Mouse (Mus musculus) hindbrain, embryonic 11.5 days (tissue): ENCODE data around the gene Nos3. TPM values are rescaled to one million over a fixed set of nuclear protein-coding genes. Genes with fewer than 3 reads are reported as not detected.

Experiments
- ATAC-seq: fragments of 200-750 bp; cut with Nextera tagmentation; 2 replicates; pipeline ENCODE4 v1.8.0; 2017; ENCODE audit warnings: mild to moderate bottlenecking, moderate TSS enrichment, moderate library complexity; ENCODE audit not compliant: low FRiP score
- DNase-seq: peaks from one replicate; pipeline ENCODE4 v3.0.0-alpha.2; 2015; ENCODE audit warnings: low spot score
- H3K27ac ChIP-seq: fragments of 300-500 bp; sonication (generic); 2 replicates; pipeline ENCODE4 v1.5.1; 2014; ENCODE audit warnings: mild to moderate bottlenecking, low read depth, low read length
- H3K27me3 ChIP-seq: fragments of 300-500 bp; sonication (generic); 2 replicates; pipeline ENCODE4 v1.6.1; 2014; ENCODE audit warnings: mild to moderate bottlenecking, low read length, moderate library complexity, mixed read lengths; ENCODE audit not compliant: control insufficient read depth, insufficient read depth
- H3K36me3 ChIP-seq: fragments of 300-500 bp; sonication (generic); 2 replicates; pipeline ENCODE4 v1.6.1; 2014; ENCODE audit warnings: mild to moderate bottlenecking, low read length, moderate library complexity, mixed read lengths; ENCODE audit not compliant: control insufficient read depth, insufficient read depth
- H3K4me1 ChIP-seq: fragments of 300-500 bp; sonication (generic); replicated peaks from 2 replicates; pipeline ENCODE4 v1.6.1; 2014; ENCODE audit warnings: low read length, mixed read lengths; ENCODE audit not compliant: control insufficient read depth, insufficient read depth
- H3K4me2 ChIP-seq: fragments of 300-500 bp; sonication (generic); replicated peaks from 2 replicates; pipeline ENCODE4 v1.6.1; 2014; ENCODE audit warnings: mild to moderate bottlenecking, low read depth, low read length
- H3K4me3 ChIP-seq: fragments of 300-500 bp; sonication (generic); 2 replicates; pipeline ENCODE4 v1.5.1; 2014; ENCODE audit warnings: low read depth, low read length
- H3K9ac ChIP-seq: fragments of 300-500 bp; sonication (generic); 2 replicates; pipeline ENCODE4 v1.6.1; 2014; ENCODE audit warnings: low read depth, low read length
- H3K9me3 ChIP-seq: fragments of 300-500 bp; sonication (generic); 2 replicates; pipeline ENCODE4 v1.6.1; 2016; ENCODE audit warnings: low read length; ENCODE audit not compliant: control insufficient read depth
- WGBS: fragments of 180-500 bp; shearing (Covaris S2); extraction: QIAGEN DNeasy Blood & Tissue Kit; methylation state at CpG from one replicate; pipeline ENCODE4 v1.1.7; 2014; 5-methylcytosine and 5-hydroxymethylcytosine counted together
- polyA plus RNA-seq: library from polyadenylated mRNA; unstranded; fragments of >200 nt; fragmentation: Nextera tagmentation; extraction: Ambion mirVana; gene quantifications from 2 replicates; pipeline ENCODE4 v1.2.1, GENCODE M21; 2014

Nos3 gene
- polyA plus RNA-seq, 1 experiment from 2014 or later, result 4.5 TPM

DNA sequence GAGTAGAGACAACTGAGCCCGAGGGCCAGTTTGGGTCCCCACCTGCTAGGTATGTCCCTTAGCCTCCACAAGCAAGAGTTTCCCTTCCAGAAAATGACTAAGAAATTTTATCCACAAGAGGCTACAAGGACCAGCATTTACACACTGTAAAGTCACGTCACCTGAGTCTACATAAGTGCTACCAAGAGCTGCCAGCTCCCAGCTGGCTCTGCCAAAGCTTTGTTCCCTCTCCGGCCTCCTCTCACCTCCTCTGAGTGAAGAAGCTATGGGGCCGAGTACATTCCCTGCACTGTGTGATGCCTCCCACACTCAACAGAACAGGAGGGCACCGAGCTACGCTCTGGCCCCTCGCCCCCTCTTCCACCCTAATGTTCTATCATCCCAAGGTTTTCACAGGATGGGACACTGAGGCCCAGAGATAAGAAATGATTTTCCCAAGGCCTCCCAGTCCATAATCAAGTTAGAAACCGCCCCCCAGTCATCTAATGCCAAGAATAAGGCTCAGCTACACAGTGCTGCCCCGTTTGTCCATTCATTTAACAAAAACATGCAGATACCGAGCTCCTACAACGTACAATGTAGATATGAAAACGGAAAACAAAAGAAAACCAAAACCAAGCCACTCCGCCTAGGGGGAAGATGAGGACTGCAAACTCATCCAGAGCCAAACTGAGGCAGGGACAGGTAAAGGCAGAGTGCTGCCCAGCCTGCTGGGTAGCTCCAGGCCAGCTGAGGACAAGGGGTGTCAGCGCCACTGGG is 22.2 kb upstream of the Nos3 start:
- no peak overlapping the region for H3K4me3 ChIP-seq
- H3K27me3 ChIP-seq, result no peaks in the 10 kb centered on the region
- no peaks in the 10 kb centered on the region for H3K9me3 ChIP-seq
- peaks cover 24% of the 10 kb centered on the region for H3K4me1 ChIP-seq
- no peak overlapping the region for H3K4me2 ChIP-seq
- peak overlapping the region; percentile 15; the same call in 1 of the 2 replicates for H3K9ac ChIP-seq
- DNase-seq (no peak), ATAC-seq (no peak)
- H3K27ac ChIP-seq, result peak overlapping the region; percentile 100
- WGBS, result 78% methylated on average over 14 of the region's 14 CpGs
- no peaks in the 10 kb centered on the region for H3K36me3 ChIP-seq

DNA sequence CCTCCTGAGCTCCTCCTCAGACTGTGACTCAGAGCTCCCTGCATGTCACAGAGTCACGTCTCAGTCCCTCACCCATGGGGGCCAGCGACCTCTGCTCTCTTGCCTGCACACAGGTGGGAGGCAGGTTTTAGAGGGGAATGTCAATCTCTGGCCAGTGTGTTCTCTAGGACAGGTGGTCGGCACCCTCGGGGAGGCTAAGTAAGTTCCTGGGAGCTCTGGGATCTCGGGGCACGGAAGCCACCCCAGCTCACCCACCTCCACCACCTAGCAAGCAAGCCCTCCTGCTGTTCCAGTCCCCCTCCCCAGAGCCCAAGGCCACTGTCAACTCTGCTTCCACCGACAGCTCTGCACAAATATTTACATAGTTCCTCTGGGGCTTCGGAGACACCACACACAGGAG is 21.6 kb upstream of the Nos3 start:
- peaks cover 23% of the 10 kb centered on the region for H3K4me1 ChIP-seq
- H3K4me2 ChIP-seq, result no peak overlapping the region
- no peaks in the 10 kb centered on the region for H3K27me3 ChIP-seq
- H3K27ac ChIP-seq, result peak overlapping the region; percentile 100
- 49% methylated on average over 8 of the region's 8 CpGs for WGBS
- no peak for ATAC-seq
- no peak for DNase-seq
- no peaks in the 10 kb centered on the region for H3K9me3 ChIP-seq
- no peak overlapping the region for H3K4me3 ChIP-seq
- 0 out of 2 replicates have a peak overlapping the region, but pooled peaks have one; percentile 16 for H3K9ac ChIP-seq
- H3K36me3 ChIP-seq, result no peaks in the 10 kb centered on the region

DNA sequence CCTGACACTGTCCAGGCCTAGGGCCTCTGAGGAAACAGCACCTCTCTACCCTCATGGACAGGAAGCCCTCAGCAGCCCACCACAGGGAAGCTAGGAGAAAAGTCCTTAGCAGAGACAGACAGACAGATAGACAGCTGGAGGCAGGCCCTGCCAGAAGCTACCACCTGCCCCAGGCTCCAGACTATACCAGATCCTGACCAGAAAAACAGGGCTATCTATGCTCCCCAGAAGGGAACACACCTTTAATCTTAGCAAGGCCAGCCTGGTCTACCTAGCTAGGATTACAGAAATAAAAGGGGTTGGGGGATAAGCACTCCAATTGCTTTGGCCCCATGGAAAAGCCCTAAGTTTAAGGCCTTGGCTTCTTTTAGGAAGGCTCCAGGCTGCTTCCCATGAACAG is 21.2 kb upstream of the Nos3 start:
- H3K27ac ChIP-seq, result peak overlapping the region; percentile 100
- DNase-seq (no peak), ATAC-seq (no peak)
- no peak overlapping the region for H3K4me3 ChIP-seq
- H3K27me3 ChIP-seq, result no peaks in the 10 kb centered on the region
- H3K36me3 ChIP-seq, result no peaks in the 10 kb centered on the region
- peak overlapping the region; percentile 29; the same call in 1 of the 2 replicates for H3K9ac ChIP-seq
- H3K4me2 ChIP-seq, result no peak overlapping the region; the same call in 1 of the 2 replicates
- peaks cover 23% of the 10 kb centered on the region for H3K4me1 ChIP-seq
- H3K9me3 ChIP-seq, result no peaks in the 10 kb centered on the region

DNA sequence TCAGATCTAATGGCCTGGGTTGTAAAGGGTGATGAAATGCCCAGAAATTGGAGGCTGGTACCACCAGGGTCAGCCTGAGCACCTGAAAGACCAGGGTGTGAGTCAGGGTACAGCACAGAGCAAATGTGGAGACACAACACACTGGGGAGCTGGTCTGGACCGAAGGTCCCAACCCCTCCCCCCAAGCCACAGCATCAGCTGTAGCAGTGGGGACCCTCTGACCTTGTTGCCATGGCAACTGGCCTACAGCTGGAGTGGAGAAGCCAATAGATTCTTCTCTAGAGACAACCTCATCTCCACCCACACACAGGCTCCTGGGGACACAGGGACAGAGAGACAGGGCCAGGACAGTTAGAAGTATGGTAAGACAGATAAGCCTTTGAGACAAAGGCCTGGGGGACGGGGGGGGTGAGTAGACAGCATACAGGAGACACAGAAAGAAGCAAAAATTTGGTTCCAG is 20.6 kb upstream of the Nos3 start:
- peak overlapping the region; percentile 26 for H3K4me2 ChIP-seq
- WGBS, result 3% methylated on average over 2 of the region's 2 CpGs
- ATAC-seq, result peak; percentile 84
- no peaks in the 10 kb centered on the region for H3K36me3 ChIP-seq
- 0 out of 2 replicates have a peak, but pooled peaks cover 5% of the 10 kb centered on the region for H3K27me3 ChIP-seq
- peak; percentile 92 for DNase-seq
- peak overlapping the region; percentile 100 for H3K27ac ChIP-seq
- H3K4me1 ChIP-seq, result peaks cover 26% of the 10 kb centered on the region
- H3K9me3 ChIP-seq, result no peaks in the 10 kb centered on the region
- H3K9ac ChIP-seq, result peak overlapping the region; percentile 69
- 0 out of 2 replicates have a peak overlapping the region, but pooled peaks have one; percentile 12 for H3K4me3 ChIP-seq

DNA sequence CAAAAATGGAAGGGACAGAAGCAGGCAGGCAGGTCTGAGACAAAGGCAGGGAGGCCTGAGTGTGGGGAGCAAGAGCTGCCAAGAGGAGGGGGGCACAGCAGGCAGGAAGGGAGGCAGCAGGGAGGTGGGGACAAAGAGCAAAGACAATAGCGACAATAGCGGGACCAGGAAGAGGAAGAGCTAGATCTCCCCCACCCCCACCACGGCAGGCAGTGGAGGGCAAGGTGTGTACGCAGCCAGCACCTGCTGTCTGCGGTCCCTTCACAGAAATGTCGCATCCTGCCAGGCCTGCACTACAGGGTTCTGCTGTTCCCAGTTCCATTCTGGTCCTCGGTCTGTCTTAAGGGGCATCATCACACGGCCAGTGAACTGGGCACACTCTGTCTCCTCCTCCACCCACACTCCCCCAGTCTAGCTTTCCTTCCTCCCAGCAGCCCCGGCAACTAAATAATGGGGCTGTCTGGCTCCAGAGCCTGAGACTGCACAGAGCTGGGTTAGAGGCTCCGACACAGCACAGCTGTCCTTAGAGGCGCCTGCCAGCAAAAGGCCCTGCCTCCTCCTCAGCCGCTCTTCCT is 20.0 kb upstream of the Nos3 start:
- Histone ChIP-seq H3K9ac (peak overlapping the region; percentile 69), H3K4me1 (peaks cover 26% of the 10 kb centered on the region), H3K36me3 (no peaks in the 10 kb centered on the region), H3K27ac (peak overlapping the region; percentile 100), H3K27me3 (0 out of 2 replicates have a peak, but pooled peaks cover 9% of the 10 kb centered on the region), H3K4me2 (peak overlapping the region; percentile 20), H3K9me3 (no peaks in the 10 kb centered on the region), H3K4me3 (0 out of 2 replicates have a peak overlapping the region, but pooled peaks have one; percentile 12)
- WGBS, result 13% methylated on average over 12 of the region's 12 CpGs
- ATAC-seq (peak; percentile 57), DNase-seq (peak; percentile 51)

DNA sequence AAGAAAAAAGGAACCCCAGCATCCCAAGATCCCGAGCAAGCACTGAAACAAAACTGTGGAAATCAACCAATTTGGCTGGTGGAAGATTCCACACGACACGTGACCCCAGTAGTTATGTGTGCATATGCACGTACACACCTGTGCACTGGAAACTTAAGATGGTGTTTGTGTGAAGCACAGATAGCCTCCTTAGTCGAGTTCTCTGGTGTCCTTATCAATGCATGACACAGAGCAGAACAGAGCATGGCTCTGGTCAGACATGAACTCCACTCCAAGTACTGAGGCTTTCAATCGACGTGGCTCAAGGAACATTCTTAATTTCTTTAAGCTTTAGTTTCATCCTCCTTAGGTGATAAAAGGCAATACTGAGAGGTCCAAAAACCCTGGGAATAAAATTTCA is 18.3 kb upstream of the Nos3 start:
- H3K27me3 ChIP-seq, result peaks cover 12% of the 10 kb centered on the region; the same call in 1 of the 2 replicates
- no peak overlapping the region for H3K4me2 ChIP-seq
- 92% methylated on average over 7 of the region's 7 CpGs for WGBS
- peaks cover 27% of the 10 kb centered on the region for H3K4me1 ChIP-seq
- H3K36me3 ChIP-seq, result no peaks in the 10 kb centered on the region
- no peak for ATAC-seq
- no peak overlapping the region for H3K9ac ChIP-seq
- H3K4me3 ChIP-seq, result no peak overlapping the region
- no peaks in the 10 kb centered on the region for H3K9me3 ChIP-seq
- no peak overlapping the region for H3K27ac ChIP-seq
- DNase-seq, result no peak

DNA sequence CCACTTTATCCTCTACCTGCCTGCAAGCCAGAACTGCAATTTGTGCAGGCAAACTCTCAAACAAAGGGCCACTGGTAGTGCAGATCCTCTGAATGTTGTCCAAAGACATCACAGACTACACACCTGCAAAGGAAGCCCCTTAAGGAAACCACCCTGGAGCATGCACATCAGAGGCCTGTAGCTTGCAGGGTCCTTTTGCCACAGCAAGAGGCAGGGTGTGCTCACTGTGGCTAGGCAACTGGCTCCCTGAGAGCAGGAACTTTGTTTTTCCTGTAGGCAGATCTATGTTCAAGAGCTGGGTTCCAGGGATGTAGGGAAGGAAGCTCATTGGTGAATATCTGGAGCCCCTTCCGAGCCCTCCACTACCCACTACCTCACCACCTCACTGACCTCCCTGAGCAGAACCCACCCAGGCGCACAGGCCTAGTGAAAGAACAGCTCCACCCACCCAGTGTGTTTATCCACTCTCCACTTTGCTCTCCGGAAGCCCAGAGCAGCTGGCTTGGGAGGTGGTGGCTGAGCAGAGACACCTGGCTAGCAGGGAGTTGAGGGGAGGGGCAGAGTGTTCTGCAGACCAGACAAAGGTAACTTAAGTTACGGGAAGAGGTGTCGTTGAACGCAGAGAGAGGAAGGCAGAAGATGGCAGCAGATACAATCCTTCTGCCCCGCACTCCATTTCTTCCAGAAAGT is 17.3 kb upstream of the Nos3 start:
- DNase-seq (no peak), ATAC-seq (no peak)
- WGBS, result 61% methylated on average over 7 of the region's 7 CpGs
- H3K27me3 ChIP-seq, result peaks cover 12% of the 10 kb centered on the region; the same call in 1 of the 2 replicates
- peak overlapping the region; percentile 99 for H3K4me2 ChIP-seq
- H3K9ac ChIP-seq, result no peak overlapping the region
- no peak overlapping the region for H3K27ac ChIP-seq
- no peaks in the 10 kb centered on the region for H3K36me3 ChIP-seq
- peaks cover 29% of the 10 kb centered on the region for H3K4me1 ChIP-seq
- no peaks in the 10 kb centered on the region for H3K9me3 ChIP-seq
- H3K4me3 ChIP-seq, result no peak overlapping the region

DNA sequence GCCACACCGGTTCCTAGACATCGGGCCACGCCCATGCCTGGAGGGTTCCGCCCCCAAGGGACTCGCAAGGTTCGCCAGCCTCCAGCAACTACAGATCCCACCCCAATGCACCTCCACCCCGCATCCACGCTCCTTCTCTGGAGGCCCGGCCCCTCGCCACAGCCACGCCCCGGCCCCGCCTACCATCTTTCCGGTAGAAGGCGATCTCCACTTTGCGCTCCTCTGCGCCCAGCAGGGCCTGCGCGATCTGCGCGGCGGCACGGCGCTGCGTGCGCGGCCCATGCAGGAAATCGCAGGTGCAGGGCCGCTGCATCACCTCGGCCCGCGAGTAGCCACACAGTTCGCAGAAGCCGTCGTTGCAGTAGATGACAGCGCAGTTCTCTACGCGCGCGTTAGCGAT is 16.5 kb upstream of the Nos3 start:
- WGBS, result under 1% methylated on average over 40 of the region's 41 CpGs
- H3K27me3 ChIP-seq, result peaks cover 12% of the 10 kb centered on the region; the same call in 1 of the 2 replicates
- ATAC-seq, result peak; percentile 6; the same call in 1 of the 2 replicates

More for the DNA sequence above, 16.5 kb upstream of the Nos3 start:
- DNase-seq, result peak; percentile 81
- Histone ChIP-seq H3K27ac (peak overlapping the region; percentile 60), H3K9ac (peak overlapping the region; percentile 62), H3K4me2 (peak overlapping the region; percentile 99), H3K9me3 (no peaks in the 10 kb centered on the region), H3K4me1 (peaks cover 35% of the 10 kb centered on the region), H3K36me3 (no peaks in the 10 kb centered on the region), H3K4me3 (peak overlapping the region; percentile 47)
